8 mouse cellular contexts compared by ENCODE assay signal in genomic region chr9:24516575-24517139, GRCm38 (mm10). TPM values are rescaled to one million over a fixed set of nuclear protein-coding genes. Genes with fewer than 3 reads are reported as not detected.
DNase-seq lines count a peak whose midpoint lies in the region; ATAC-seq and TF ChIP-seq lines count a peak whose summit lies in the region.

No protein-coding gene starts in this region.

- peaks cover 0 to 3% of the 10 kb centered on the region in 2 experiments; a peak in 1 of 4 replicates for H3K4me1 ChIP-seq in liver, embryonic 14.5 days (replicated peaks; ENCODE audit: control insufficient read depth in 2 of 2, insufficient read depth in 2 of 2, low read length in 1 of 2)
- H3K4me1 ChIP-seq in neural tube, embryonic 11.5 days (ENCODE audit: control insufficient read depth, insufficient read depth, low read length): no peaks in the 10 kb centered on the region

- H3K27ac ChIP-seq in liver, embryonic 14.5 days: no peak overlapping the region
- H3K27ac ChIP-seq in neural tube, embryonic 11.5 days (ENCODE audit: low read depth, low read length): no peak overlapping the region

- ATAC-seq in CD4-positive, CD25-positive, alpha-beta regulatory T cell, adult 4 months: peak; percentile 84
- ATAC-seq in liver, embryonic 14.5 days (ENCODE audit: insufficient read depth): peak; percentile 47; the same call in 1 of the 2 replicates
- ATAC-seq in neural tube, embryonic 11.5 days (ENCODE audit: insufficient read depth, low FRiP score, low TSS enrichment): no peak; the same call in 1 of the 2 replicates

- H3K4me2 ChIP-seq in liver, embryonic 14.5 days (ENCODE audit: low read depth): no peak overlapping the region
- no peak overlapping the region for H3K4me2 ChIP-seq in neural tube, embryonic 11.5 days (ENCODE audit: low read depth)

- TF ChIP-seq EP300 in liver, embryonic 14.5 days (IDR thresholded peaks at IDR 0.05; ENCODE audit: low read depth): no peak

- no peaks in the 10 kb centered on the region for H3K36me3 ChIP-seq in liver, embryonic 14.5 days (replicated peaks; ENCODE audit: control insufficient read depth, insufficient read depth, low read depth)
- no peaks in the 10 kb centered on the region for H3K36me3 ChIP-seq in neural tube, embryonic 11.5 days (ENCODE audit: control insufficient read depth, insufficient read depth, low read length)

- H3K9ac ChIP-seq in liver, embryonic 14.5 days (replicated peaks): no peak overlapping the region
- no peak overlapping the region for H3K9ac ChIP-seq in neural tube, embryonic 11.5 days (ENCODE audit: low read length)

- peak; percentile 82 for TF ChIP-seq CTCF in liver, embryonic 14.5 days (IDR thresholded peaks at IDR 0.05; ENCODE audit: low read depth)

- peak; percentile 60 for DNase-seq in T-cell, adult 2 months (ENCODE audit: low spot score)
- DNase-seq in embryo, embryonic 10.5 days (ENCODE audit: low spot score): peak; percentile 76
- peak; percentile 23 to 33 for DNase-seq in gastrocnemius, postnatal 36 days
- peak; percentile 55 to 71 for DNase-seq in kidney, postnatal 25 days
- DNase-seq in liver, embryonic 14.5 days (ENCODE audit: low read depth in 3 of 3, low spot score in 3 of 3): no peak
- peak; percentile 69 for DNase-seq in neural tube, embryonic 11.5 days (ENCODE audit: low spot score)
- DNase-seq in thymus, postnatal 25 days: peak; percentile 50

- WGBS in liver, embryonic 14.5 days (ENCODE audit: insufficient replicate concordance): 48% methylated on average over 10 of the region's 10 CpGs
- WGBS in neural tube, embryonic 11.5 days: 60% methylated on average over 10 of the region's 10 CpGs

- intact Hi-C loops in gastrocnemius, postnatal 36 days (cut with DNase I): loop anchor here (1.0 kb wide), 1 partner anchor 397 kb away; no protein-coding TSS in a partner anchor

- no peaks in the 10 kb centered on the region for H3K9me3 ChIP-seq in liver, embryonic 14.5 days (ENCODE audit: control insufficient read depth, low read length)
- H3K9me3 ChIP-seq in neural tube, embryonic 11.5 days (ENCODE audit: control insufficient read depth, low read length): no peaks in the 10 kb centered on the region

- H3K27me3 ChIP-seq in liver, embryonic 14.5 days (ENCODE audit: control insufficient read depth, insufficient read depth, low read length): no peaks in the 10 kb centered on the region
- no peaks in the 10 kb centered on the region for H3K27me3 ChIP-seq in neural tube, embryonic 11.5 days (ENCODE audit: control insufficient read depth, insufficient read depth, low read length)

- no peak overlapping the region for H3K4me3 ChIP-seq in liver, embryonic 14.5 days (ENCODE audit: insufficient read depth in 1 of 2, low read depth in 2 of 2, low read length in 2 of 2)
- no peak overlapping the region for H3K4me3 ChIP-seq in neural tube, embryonic 11.5 days (ENCODE audit: low read depth, low read length)

RNA-seq across cellular contexts. Expression of gene Dpy19l1, which starts 13.7 kb away (rescaled TPM):
- polyA plus RNA-seq in CD4-positive, CD25-positive, alpha-beta regulatory T cell, adult 4 months (2017; shearing (Covaris generic)): 1 to 10 TPM; 3.6 to 7.2 TPM
- 1 to 10 TPM; 4.3 to 4.9 TPM for total RNA-seq in gastrocnemius, postnatal 36 days (2021)
- polyA plus RNA-seq in liver, embryonic 14.5 days (2012; rRNA removed): 12.5 and 17.9 TPM in 2 replicates
- 10.9 and 15.2 TPM in 2 replicates for polyA plus RNA-seq in liver, embryonic 14.5 days (2014; fragmentation: Nextera tagmentation; extraction: Ambion mirVana)
- polyA plus RNA-seq in neural tube, embryonic 11.5 days (2014; fragmentation: Nextera tagmentation; extraction: Ambion mirVana): 24.4 and 25.1 TPM in 2 replicates

Comparison
In these comparisons a context has a peak if more than half of its experiments do, and no peak if none do; other contexts are left out.
1. DNase-seq: peak in T-cell, adult 2 months (single experiment), embryo, embryonic 10.5 days (single experiment), gastrocnemius, postnatal 36 days (2 of 2), kidney, postnatal 25 days (2 of 2), neural tube, embryonic 11.5 days (single experiment) and thymus, postnatal 25 days (single experiment); none in liver, embryonic 14.5 days (0 of 3).